Mouse (Mus musculus): ENCODE measurements around the gene Ankrd11. TPM values are rescaled to one million over a fixed set of nuclear protein-coding genes. Genes with fewer than 3 reads are reported as not detected.

Ankrd11 gene
- polyA plus RNA-seq, 1 experiment: 77.7 TPM

- no peak for DNase-seq (ENCODE audit: low read depth in 1 of 2, low spot score in 2 of 2)
- no peak for TF ChIP-seq CTCF (IDR thresholded peaks at IDR 0.05; ENCODE audit: extremely low read depth, insufficient read depth, insufficient read length, insufficient replicate concordance)
- no peak for TF ChIP-seq POLR2A (IDR thresholded peaks at IDR 0.05; ENCODE audit: low read depth, low read length)
- Histone ChIP-seq H3K36me3 (ENCODE audit: control insufficient read depth, insufficient read depth, low read length) (no peaks in the 10 kb centered on the region), H3K4me1 (ENCODE audit: control insufficient read depth, insufficient read depth, insufficient read length) (peaks cover 8% of the 10 kb centered on the region; the same call in 1 of the 2 replicates), H3K27ac (ENCODE audit: insufficient read depth, low read length) (no peak overlapping the region), H3K27me3 (ENCODE audit: control insufficient read depth, insufficient read depth, low read length) (no peaks in the 10 kb centered on the region), H3K4me3 (ENCODE audit: extremely low read depth, insufficient read depth, insufficient read length) (no peak overlapping the region)
- 59% methylated on average over 8 of the region's 8 CpGs for WGBS
These were observed 175.8 kb downstream of the Ankrd11 start for GRCm38 (mm10) chr8:122866231-122866630.

GRCm38 (mm10) chr8:122865441-122865840 is 176.6 kb downstream of the Ankrd11 start:
- no peak for DNase-seq (ENCODE audit: low read depth in 1 of 2, low spot score in 2 of 2)
- Histone ChIP-seq H3K36me3 (ENCODE audit: control insufficient read depth, insufficient read depth, low read length) (no peaks in the 10 kb centered on the region), H3K4me3 (ENCODE audit: extremely low read depth, insufficient read depth, insufficient read length) (no peak overlapping the region), H3K27me3 (ENCODE audit: control insufficient read depth, insufficient read depth, low read length) (no peaks in the 10 kb centered on the region), H3K4me1 (ENCODE audit: control insufficient read depth, insufficient read depth, insufficient read length) (peaks cover 8% of the 10 kb centered on the region; the same call in 1 of the 2 replicates), H3K27ac (ENCODE audit: insufficient read depth, low read length) (no peak overlapping the region)
- WGBS: 60% methylated on average over 10 of the region's 10 CpGs
- TF ChIP-seq POLR2A (IDR thresholded peaks at IDR 0.05; ENCODE audit: low read depth, low read length): no peak
- TF ChIP-seq CTCF (IDR thresholded peaks at IDR 0.05; ENCODE audit: extremely low read depth, insufficient read depth, insufficient read length, insufficient replicate concordance): no peak; the same call in 1 of the 2 replicates

GRCm38 (mm10) chr8:122864719-122865129 is 177.4 kb downstream of the Ankrd11 start:
- no peak overlapping the region; the same call in 1 of the 2 replicates for H3K4me3 ChIP-seq (ENCODE audit: extremely low read depth, insufficient read depth, insufficient read length)
- H3K36me3 ChIP-seq (ENCODE audit: control insufficient read depth, insufficient read depth, low read length): no peaks in the 10 kb centered on the region
- no peaks in the 10 kb centered on the region for H3K27me3 ChIP-seq (ENCODE audit: control insufficient read depth, insufficient read depth, low read length)
- DNase-seq (ENCODE audit: low read depth in 1 of 2, low spot score in 2 of 2): no peak
- no peak overlapping the region for H3K27ac ChIP-seq (ENCODE audit: insufficient read depth, low read length)
- peaks cover 3% of the 10 kb centered on the region; the same call in 1 of the 2 replicates for H3K4me1 ChIP-seq (ENCODE audit: control insufficient read depth, insufficient read depth, insufficient read length)
- WGBS: 56% methylated on average over 26 of the region's 26 CpGs
- TF ChIP-seq POLR2A (IDR thresholded peaks at IDR 0.05; ENCODE audit: low read depth, low read length): no peak
- no peak for TF ChIP-seq CTCF (IDR thresholded peaks at IDR 0.05; ENCODE audit: extremely low read depth, insufficient read depth, insufficient read length, insufficient replicate concordance)

- Histone ChIP-seq H3K27me3 (ENCODE audit: control insufficient read depth, insufficient read depth, low read length) (no peaks in the 10 kb centered on the region), H3K4me3 (ENCODE audit: extremely low read depth, insufficient read depth, insufficient read length) (no peak overlapping the region), H3K36me3 (ENCODE audit: control insufficient read depth, insufficient read depth, low read length) (no peaks in the 10 kb centered on the region), H3K27ac (ENCODE audit: insufficient read depth, low read length) (no peak overlapping the region), H3K4me1 (ENCODE audit: control insufficient read depth, insufficient read depth, insufficient read length) (no peaks in the 10 kb centered on the region; the same call in 1 of the 2 replicates)
- 78% methylated on average over 13 of the region's 13 CpGs for whole genome bisulfite sequencing
- DNase-seq (ENCODE audit: low read depth in 1 of 2, low spot score in 2 of 2): no peak
- no peak for TF ChIP-seq CTCF (IDR thresholded peaks at IDR 0.05; ENCODE audit: extremely low read depth, insufficient read depth, insufficient read length, insufficient replicate concordance)
- no peak for TF ChIP-seq POLR2A (IDR thresholded peaks at IDR 0.05; ENCODE audit: low read depth, low read length)
These were observed 182.2 kb downstream of the Ankrd11 start for GRCm38 (mm10) chr8:122859843-122860242.

GRCm38 (mm10) chr8:122856288-122856687 is 185.8 kb downstream of the Ankrd11 start:
- DNase-seq (ENCODE audit: low read depth in 1 of 2, low spot score in 2 of 2): no peak
- H3K27me3 ChIP-seq (ENCODE audit: control insufficient read depth, insufficient read depth, low read length): no peaks in the 10 kb centered on the region

GRCm38 (mm10) chr8:122855123-122855522 is 187.0 kb downstream of the Ankrd11 start:
- WGBS: 86% methylated on average over 4 of the region's 4 CpGs
- DNase-seq (ENCODE audit: low read depth in 1 of 2, low spot score in 2 of 2): no peak
- no peaks in the 10 kb centered on the region for H3K4me1 ChIP-seq (ENCODE audit: control insufficient read depth, insufficient read depth, insufficient read length)
- no peak overlapping the region for H3K4me3 ChIP-seq (ENCODE audit: extremely low read depth, insufficient read depth, insufficient read length)
- H3K36me3 ChIP-seq (ENCODE audit: control insufficient read depth, insufficient read depth, low read length): no peaks in the 10 kb centered on the region
- TF ChIP-seq POLR2A (IDR thresholded peaks at IDR 0.05; ENCODE audit: low read depth, low read length) (no peak), CTCF (IDR thresholded peaks at IDR 0.05; ENCODE audit: extremely low read depth, insufficient read depth, insufficient read length, insufficient replicate concordance) (no peak)
- H3K27me3 ChIP-seq (ENCODE audit: control insufficient read depth, insufficient read depth, low read length): no peaks in the 10 kb centered on the region
- no peak overlapping the region for H3K27ac ChIP-seq (ENCODE audit: insufficient read depth, low read length)

More at GRCm38 (mm10) chr8:122856288-122856687, 185.8 kb downstream of the Ankrd11 start:
- Histone ChIP-seq H3K4me3 (ENCODE audit: extremely low read depth, insufficient read depth, insufficient read length) (no peak overlapping the region), H3K36me3 (ENCODE audit: control insufficient read depth, insufficient read depth, low read length) (no peaks in the 10 kb centered on the region), H3K27ac (ENCODE audit: insufficient read depth, low read length) (no peak overlapping the region), H3K4me1 (ENCODE audit: control insufficient read depth, insufficient read depth, insufficient read length) (no peaks in the 10 kb centered on the region)
- TF ChIP-seq CTCF (IDR thresholded peaks at IDR 0.05; ENCODE audit: extremely low read depth, insufficient read depth, insufficient read length, insufficient replicate concordance) (no peak), POLR2A (IDR thresholded peaks at IDR 0.05; ENCODE audit: low read depth, low read length) (no peak)
- 85% methylated on average over 8 of the region's 8 CpGs for WGBS

GRCm38 (mm10) chr8:122854388-122854787 is 187.7 kb downstream of the Ankrd11 start:
- 75% methylated on average over 7 of the region's 7 CpGs for WGBS
- Histone ChIP-seq H3K4me1 (ENCODE audit: control insufficient read depth, insufficient read depth, insufficient read length) (no peaks in the 10 kb centered on the region), H3K27me3 (ENCODE audit: control insufficient read depth, insufficient read depth, low read length) (no peaks in the 10 kb centered on the region), H3K27ac (ENCODE audit: insufficient read depth, low read length) (no peak overlapping the region), H3K36me3 (ENCODE audit: control insufficient read depth, insufficient read depth, low read length) (no peaks in the 10 kb centered on the region), H3K4me3 (ENCODE audit: extremely low read depth, insufficient read depth, insufficient read length) (no peak overlapping the region)
- DNase-seq (ENCODE audit: low read depth in 1 of 2, low spot score in 2 of 2): no peak
- TF ChIP-seq CTCF (IDR thresholded peaks at IDR 0.05; ENCODE audit: extremely low read depth, insufficient read depth, insufficient read length, insufficient replicate concordance) (no peak), POLR2A (IDR thresholded peaks at IDR 0.05; ENCODE audit: low read depth, low read length) (no peak)

Measured in spleen, adult 2 months (tissue).